Mouse (Mus musculus) CH12.LX (cell line): ENCODE measurements around the gene Serpinb2. TPM values are rescaled to one million over a fixed set of nuclear protein-coding genes. Genes with fewer than 3 reads are reported as not detected.
A peak's percentile ranks its signal among the peaks of the same experiment; 100 is the strongest.

Experiments used
- DNase-seq: peaks from one replicate; pipeline ENCODE4 v3.0.0-alpha.2; 2013; ENCODE audit errors: extremely low read depth
- H3K27ac ChIP-seq: 2 replicates; pipeline ENCODE4 v1.5.1; 2012; ENCODE audit warnings: low read depth, mild to moderate bottlenecking, control low read depth, moderate library complexity; ENCODE audit not compliant: insufficient read depth
- H3K27me3 ChIP-seq: replicated peaks from 2 replicates; pipeline ENCODE3; 2012; ENCODE audit warnings: inconsistent platforms
- H3K36me3 ChIP-seq, 2 experiments: replicated peaks in 1 of 2; 2 replicates each; pipeline versions ENCODE3 to v1.6.1; 2012; ENCODE audit warnings: inconsistent platforms in 1 of 2, low read length in 1 of 2, mild to moderate bottlenecking in 1 of 2, mixed read lengths in 1 of 2, moderate library complexity in 1 of 2; ENCODE audit not compliant: control insufficient read depth in 1 of 2, insufficient read depth in 1 of 2
- H3K4me1 ChIP-seq, 2 experiments: 2 replicates each; pipeline ENCODE4 v1.6.1; 2012; ENCODE audit warnings: inconsistent platforms in 1 of 2, moderate library complexity in 1 of 2; ENCODE audit not compliant: insufficient read depth in 2 of 2, control insufficient read depth in 1 of 2
- H3K4me2 ChIP-seq: 2 replicates; pipeline ENCODE4 v1.6.1; 2012; ENCODE audit warnings: low read depth, mild to moderate bottlenecking, control low read depth; ENCODE audit not compliant: poor library complexity, insufficient read depth, severe bottlenecking
- H3K4me3 ChIP-seq, 3 experiments: fragments of 150-350 bp in 1 of 3; sonication (generic) in 1 of 3; replicated peaks in 1 of 3; 2 replicates each; pipeline versions ENCODE3 to v1.5.1; 2011 to 2012; ENCODE audit warnings: low read depth in 2 of 3, low read length in 2 of 3, mild to moderate bottlenecking in 2 of 3, moderate library complexity in 2 of 3, control low read depth in 1 of 3, improper control_type of control experiment in 1 of 3, inconsistent platforms in 1 of 3, mixed read lengths in 1 of 3; ENCODE audit not compliant: poor library complexity in 1 of 3
- H3K79me2 ChIP-seq: replicated peaks from 2 replicates; pipeline ENCODE4 v1.6.1; 2012; ENCODE audit warnings: mild to moderate bottlenecking, moderate library complexity; ENCODE audit not compliant: control insufficient read depth, poor library complexity, insufficient read depth, severe bottlenecking; ENCODE audit errors: extremely low read depth
- H3K9ac ChIP-seq: 2 replicates; pipeline ENCODE4 v1.6.1; 2012; ENCODE audit warnings: low read depth, mild to moderate bottlenecking, control low read depth, moderate library complexity; ENCODE audit not compliant: insufficient read depth
- H3K9me3 ChIP-seq: replicated peaks from 2 replicates; pipeline ENCODE3; 2012; ENCODE audit warnings: low read length, inconsistent platforms, mixed read lengths
- CTCF ChIP-seq, 2 experiments: IDR thresholded peaks in 1 of 2; conservative IDR thresholded peaks in 1 of 2; 2 replicates each; pipeline ENCODE4 v1.5.1; 2011 to 2012; ENCODE audit warnings: low read depth in 2 of 2, low read length in 2 of 2, improper control_type of control experiment in 1 of 2, inconsistent platforms in 1 of 2, mild to moderate bottlenecking in 1 of 2, moderate library complexity in 1 of 2
- E2F4 ChIP-seq: IDR thresholded peaks from 2 replicates; pipeline ENCODE4 v1.6.1; 2011; ENCODE audit warnings: low read depth, low read length, improper control_type of control experiment; ENCODE audit not compliant: insufficient replicate concordance
- IRF4 ChIP-seq: IDR thresholded peaks from 2 replicates; pipeline ENCODE4 v1.6.1; 2014; ENCODE audit warnings: low read depth, mild to moderate bottlenecking, inconsistent platforms, low read length, improper control_type of control experiment
- MAX ChIP-seq: IDR thresholded peaks from 2 replicates; pipeline ENCODE4 v1.6.1; 2011; ENCODE audit warnings: low read length, improper control_type of control experiment
- MYC ChIP-seq: IDR thresholded peaks from 2 replicates; pipeline ENCODE4 v1.6.1; 2011; ENCODE audit warnings: low read depth, mild to moderate bottlenecking, improper control_type of control experiment, low read length
- NRF1 ChIP-seq: IDR thresholded peaks from 2 replicates; pipeline ENCODE4 v1.6.1; 2014; ENCODE audit warnings: low read depth, mild to moderate bottlenecking, inconsistent platforms, low read length, improper control_type of control experiment, moderate library complexity
- POLR2A ChIP-seq: IDR thresholded peaks from 2 replicates; pipeline ENCODE4 v1.6.1; 2011; ENCODE audit warnings: low read depth, mild to moderate bottlenecking, improper control_type of control experiment, low read length
- RAD21 ChIP-seq: IDR thresholded peaks from 2 replicates; pipeline ENCODE4 v1.6.1; 2011; ENCODE audit warnings: low read depth, mild to moderate bottlenecking, low read length, improper control_type of control experiment, moderate library complexity
- RCOR1 ChIP-seq: conservative IDR thresholded peaks from 2 replicates; pipeline ENCODE4 v1.6.1; 2012; ENCODE audit warnings: low read depth, mild to moderate bottlenecking, inconsistent platforms, low read length, improper control_type of control experiment
- SIN3A ChIP-seq: IDR thresholded peaks from 2 replicates; pipeline ENCODE4 v1.6.1; 2012; ENCODE audit warnings: low read length, improper control_type of control experiment, inconsistent platforms
- SMC3 ChIP-seq: IDR thresholded peaks from 2 replicates; pipeline ENCODE4 v1.6.1; 2011; ENCODE audit warnings: low read depth, low read length, improper control_type of control experiment
- USF1 ChIP-seq: IDR thresholded peaks from 2 replicates; pipeline ENCODE4 v1.6.1; 2014; ENCODE audit warnings: low read depth, mild to moderate bottlenecking, inconsistent platforms, low read length, improper control_type of control experiment
- ZC3H11A ChIP-seq: IDR thresholded peaks from 2 replicates; pipeline ENCODE4 v1.6.1; 2012; ENCODE audit warnings: low read depth, mild to moderate bottlenecking, inconsistent platforms, low read length, improper control_type of control experiment
- ZKSCAN1 ChIP-seq: IDR thresholded peaks from 2 replicates; pipeline ENCODE4 v1.6.1; 2012; ENCODE audit warnings: low read depth, inconsistent platforms, low read length, improper control_type of control experiment, borderline replicate concordance
- ZNF384 ChIP-seq: IDR thresholded peaks from 2 replicates; pipeline ENCODE4 v1.6.1; 2012; ENCODE audit warnings: low read depth, low read length, improper control_type of control experiment, inconsistent platforms
- dilution Hi-C: fragments of 300-500 bp; cut with MboI; formaldehyde crosslinking; loops from 2 replicates; pipeline ENCODE4 v1.14.3; 2020; ENCODE audit warnings: low sequenced_read_pairs; ENCODE audit not compliant: extremely low pct_unique_long_range_greater_than_20kb, extremely low pct_ligation_motif_present
- in situ Hi-C: fragments of 300-500 bp; cut with MboI; formaldehyde crosslinking; loops from 3 replicates; pipeline ENCODE4 v1.14.3; 2019; ENCODE audit warnings: low sequenced_read_pairs, low pct_ligation_motif_present, low pct_unique_long_range_greater_than_20kb, mixed read lengths
- polyA plus RNA-seq: library from polyadenylated mRNA; unstranded; fragments of >175 nt; gene quantifications from 2 replicates; pipeline ENCODE4 v1.2.1, GENCODE M21; 2012; ENCODE audit warnings: low read depth; ENCODE audit not compliant: insufficient read length
- total RNA-seq, 2 experiments: library from RNA; depleted of rRNA; stranded (reverse); fragments of 300-350 nt in 1 of 2; fragments of >200 nt in 1 of 2; gene quantifications; 2 replicates each; pipeline ENCODE4 v1.2.3; 2012 to 2014

The Serpinb2 gene
- total and polyA plus RNA-seq, 3 experiments: not detected

DNA sequence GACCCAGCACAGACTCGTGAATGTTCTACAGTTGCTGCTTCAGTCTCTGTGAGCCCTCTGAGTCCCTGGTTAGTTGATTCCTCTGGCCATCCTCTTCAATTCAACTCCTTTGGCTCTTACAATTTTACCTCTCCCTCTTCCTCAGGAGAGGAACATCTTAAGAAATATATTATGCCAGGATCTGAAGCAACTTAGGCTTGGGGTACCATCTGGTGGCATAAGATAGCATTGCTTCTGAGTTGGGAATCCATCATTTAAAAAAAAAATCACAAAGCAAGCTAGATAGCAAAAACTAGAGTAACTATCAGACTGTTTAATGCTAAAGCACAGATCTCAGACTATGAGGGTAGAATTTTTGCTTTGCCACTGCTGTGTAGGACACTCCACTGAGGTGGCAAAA is 50.9 kb downstream of the Serpinb2 start (continued):
- TF ChIP-seq RCOR1: no peak
- TF ChIP-seq E2F4: no peak
- no peak for TF ChIP-seq SIN3A
- no peak for TF ChIP-seq IRF4
- TF ChIP-seq ZNF384: peak; percentile 85
- no peak for TF ChIP-seq NRF1
- TF ChIP-seq CTCF (conservative IDR thresholded peaks at IDR 0.05 in 1 of 2, IDR thresholded peaks at IDR 0.05 in 1 of 2; ENCODE audit: low read depth in 2 of 2, low read length in 2 of 2): peak; percentile 25 to 75; a peak in 2 of 4 replicates

- Histone ChIP-seq H3K4me2 (no peak overlapping the region), H3K36me3 (no peaks in the 10 kb centered on the region), H3K79me2 (no peaks in the 10 kb centered on the region), H3K27ac (no peak overlapping the region), H3K27me3 (no peaks in the 10 kb centered on the region), H3K9ac (no peak overlapping the region), H3K4me1 (no peaks in the 10 kb centered on the region), H3K9me3 (no peaks in the 10 kb centered on the region), H3K4me3 (no peak overlapping the region)
- dilution Hi-C loops (no loop called here), in situ Hi-C loops (no loop called here)
- DNase-seq: peak; percentile 36
- TF ChIP-seq MYC (no peak), CTCF (conservative IDR thresholded peaks at IDR 0.05 in 1 of 2, IDR thresholded peaks at IDR 0.05 in 1 of 2; ENCODE audit: low read depth in 2 of 2, low read length in 2 of 2) (peak in 1 of 2 experiments; percentile 80; a peak in 2 of 4 replicates), SMC3 (peak; percentile 86), ZKSCAN1 (no peak), RAD21 (peak; percentile 76), ZC3H11A (peak; percentile 54; the same call in 1 of the 2 replicates)
Measured at GRCm38 (mm10) chr1:107565644-107566043, 54.4 kb downstream of the Serpinb2 start.

DNA sequence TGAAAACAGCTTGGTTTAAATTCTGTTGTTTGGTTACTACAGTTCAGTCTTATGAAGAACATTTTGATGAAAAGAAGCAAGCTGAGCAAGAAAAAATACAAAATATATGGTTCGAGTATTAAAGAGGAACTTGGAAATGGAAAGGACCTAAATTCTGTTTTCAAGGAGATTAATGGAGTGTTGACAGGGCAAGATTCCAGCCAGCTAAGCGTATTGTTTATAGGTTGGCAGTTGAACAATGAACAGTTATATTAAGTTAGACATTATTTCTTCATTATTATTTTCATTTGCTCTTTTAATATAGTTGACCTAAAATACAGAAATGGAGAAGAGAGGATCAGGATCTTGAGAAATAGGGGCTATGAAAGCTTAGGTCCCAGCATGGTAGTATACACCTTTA is 64.9 kb downstream of the Serpinb2 start:
- Histone ChIP-seq H3K36me3 (no peaks in the 10 kb centered on the region), H3K9me3 (no peaks in the 10 kb centered on the region), H3K4me1 (peaks cover 1 to 2% of the 10 kb centered on the region in 2 experiments; a peak in 2 of 4 replicates), H3K27me3 (no peaks in the 10 kb centered on the region), H3K79me2 (no peaks in the 10 kb centered on the region), H3K4me3 (no peak overlapping the region), H3K9ac (no peak overlapping the region), H3K27ac (no peak overlapping the region), H3K4me2 (no peak overlapping the region)
- DNase-seq: no peak
- no peak for TF ChIP-seq SMC3
- no peak for TF ChIP-seq E2F4
- no peak for TF ChIP-seq MAX
- no peak for TF ChIP-seq ZC3H11A
- no peak for TF ChIP-seq USF1
- TF ChIP-seq POLR2A: no peak
- in situ Hi-C loops (no loop called here), dilution Hi-C loops (no loop called here)
